Mouse (Mus musculus) Patski (cell line): ENCODE measurements around the gene Fam81a. TPM values are rescaled to one million over a fixed set of nuclear protein-coding genes. Genes with fewer than 3 reads are reported as not detected.

Source experiments
- ATAC-seq: fragments of 100-300 bp; one replicate; pipeline ENCODE4 v1.8.0; 2021
- CTCF ChIA-PET: fragments of 350-600 bp; sonication (Branson Sonifier 250); formaldehyde crosslinking; loops from one replicate; lab custom pipeline; 2022; ENCODE audit warnings: inconsistent platforms; lab: Charles Lee
- POLR2A ChIA-PET: fragments of 350-600 bp; sonication (Branson Sonifier 250); formaldehyde crosslinking; loops from one replicate; lab custom pipeline; 2022; ENCODE audit warnings: antibody characterized with exemption, inconsistent platforms; lab: Charles Lee
- DNase-seq: peaks from one replicate; pipeline ENCODE4 v3.0.0-alpha.2; 2011; ENCODE audit warnings: low read depth, low spot score
- H3K27me3 ChIP-seq: fragments of 371-371 bp; one replicate; pipeline ENCODE4 v1.5.1; 2021
- CTCF ChIP-seq: fragments of 100-300 bp; IDR thresholded peaks from one replicate; pipeline ENCODE4 v1.5.1; 2021
- in situ Hi-C: fragments of 300-500 bp; cut with MboI; formaldehyde crosslinking; loops from 3 replicates; pipeline ENCODE4 v1.11.1; 2018; ENCODE audit warnings: low pct_unique_long_range_greater_than_20kb, mixed read lengths
- polyA plus RNA-seq: library from polyadenylated mRNA; unstranded; gene quantifications from one replicate; pipeline ENCODE4 v1.2.3, GENCODE M21; 2021

Fam81a gene
- polyA plus RNA-seq, 1 experiment from 2014 or later: 64.4 TPM

DNA sequence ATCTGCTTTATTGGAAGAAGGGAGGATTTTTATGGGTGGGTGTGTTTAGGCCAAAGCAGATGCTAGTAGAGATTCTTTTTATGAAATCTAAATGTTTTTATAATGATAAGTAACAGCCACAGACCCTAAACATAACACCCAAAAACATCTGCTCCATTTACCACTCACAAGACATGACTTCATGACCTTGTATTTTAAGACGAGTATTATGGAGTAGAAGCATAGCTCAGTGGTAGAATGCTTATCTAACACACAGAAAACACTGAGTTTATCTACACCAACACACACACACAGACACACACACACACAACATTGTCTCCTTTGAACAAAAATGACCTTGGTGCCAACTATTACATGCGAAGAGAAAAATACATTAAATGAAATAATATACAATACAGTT, 97.5 kb downstream of the Fam81a start:
- in situ Hi-C loops: no loop called here
- no peak for TF ChIP-seq CTCF
- DNase-seq (no peak), ATAC-seq (no peak)
- CTCF ChIA-PET: interaction anchor here (1.0 kb wide), 1 partner anchor 14 kb away, joined by 3 read pairs; no protein-coding TSS in a partner anchor
- POLR2A ChIA-PET: interaction anchor here (0.5 to 1.1 kb wide), 3 partner anchors 12 to 23 kb away, joined by 4 read pairs; no protein-coding TSS in a partner anchor
- no peaks in the 10 kb centered on the region for H3K27me3 ChIP-seq

DNA sequence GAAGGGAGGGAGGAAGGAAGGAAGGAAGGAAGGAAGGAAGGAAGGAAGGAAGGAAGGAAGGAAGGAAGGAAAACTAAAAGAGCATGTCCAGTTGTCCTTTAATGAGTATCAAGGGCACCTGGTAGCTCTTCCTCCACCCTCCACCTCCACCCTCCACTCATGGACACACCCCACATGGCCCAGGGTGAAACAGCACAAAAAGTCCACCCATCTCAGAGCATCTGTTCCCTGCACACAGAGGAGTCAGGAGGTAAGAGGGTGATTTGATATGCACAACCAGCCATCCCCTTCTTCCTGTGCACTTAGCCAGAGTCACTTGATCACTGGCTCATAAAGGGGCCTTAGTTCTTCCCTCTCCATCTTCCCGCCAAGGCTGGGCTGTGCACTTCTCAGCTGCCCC, 99.4 kb downstream of the Fam81a start:
- ATAC-seq (no peak), DNase-seq (no peak)
- in situ Hi-C loops: no loop called here
- ChIA-PET CTCF (no interaction called here), POLR2A (no interaction called here)
- no peak for TF ChIP-seq CTCF
- H3K27me3 ChIP-seq: no peaks in the 10 kb centered on the region

DNA sequence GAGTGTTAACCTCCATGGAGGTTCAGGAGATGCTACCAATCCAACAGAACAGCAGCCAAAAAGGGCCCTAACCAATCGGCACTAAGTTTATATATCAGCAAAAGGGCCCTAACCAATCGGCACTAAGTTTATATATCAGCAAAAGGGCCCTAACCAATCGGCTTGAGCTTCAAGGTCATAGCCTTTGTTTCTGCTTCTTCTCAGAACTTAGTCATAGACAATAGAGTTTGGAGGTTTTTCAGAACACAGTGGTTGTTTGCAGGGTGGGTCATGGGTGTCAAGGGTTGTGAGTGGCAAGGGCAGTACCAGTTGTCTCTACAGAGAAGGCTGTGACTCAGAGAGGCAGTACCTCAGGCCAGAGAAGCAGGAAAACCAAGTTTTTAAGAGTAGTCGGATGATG, 100.2 kb downstream of the Fam81a start:
- POLR2A ChIA-PET: no interaction called here
- CTCF ChIA-PET: no interaction called here
- ATAC-seq (no peak), DNase-seq (no peak)
- no peaks in the 10 kb centered on the region for H3K27me3 ChIP-seq
- in situ Hi-C loops: no loop called here
- TF ChIP-seq CTCF: no peak

DNA sequence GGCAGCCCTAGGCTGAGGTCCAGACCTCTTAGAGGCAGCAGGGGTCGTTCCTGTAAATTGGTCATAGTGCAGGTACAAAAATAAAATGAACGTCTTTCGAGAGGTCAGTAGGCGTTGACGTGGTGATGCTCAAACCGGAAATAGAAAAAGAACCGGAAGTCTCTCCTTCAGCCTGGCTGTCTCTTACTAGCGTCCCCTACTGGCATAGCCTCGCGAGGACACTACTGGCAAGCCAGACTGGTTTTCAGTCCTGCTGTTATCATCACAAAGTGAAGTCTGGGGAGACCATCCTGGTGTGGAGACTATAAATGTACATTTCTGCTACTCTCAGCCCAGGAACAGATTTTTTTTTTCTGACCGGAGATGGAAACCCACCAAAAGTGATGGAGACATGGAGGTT, 101.8 kb downstream of the Fam81a start:
- no peaks in the 10 kb centered on the region for H3K27me3 ChIP-seq
- no peak for TF ChIP-seq CTCF
- in situ Hi-C loops: no loop called here
- CTCF ChIA-PET: no interaction called here
- no peak for ATAC-seq
- POLR2A ChIA-PET: no interaction called here
- no peak for DNase-seq

DNA sequence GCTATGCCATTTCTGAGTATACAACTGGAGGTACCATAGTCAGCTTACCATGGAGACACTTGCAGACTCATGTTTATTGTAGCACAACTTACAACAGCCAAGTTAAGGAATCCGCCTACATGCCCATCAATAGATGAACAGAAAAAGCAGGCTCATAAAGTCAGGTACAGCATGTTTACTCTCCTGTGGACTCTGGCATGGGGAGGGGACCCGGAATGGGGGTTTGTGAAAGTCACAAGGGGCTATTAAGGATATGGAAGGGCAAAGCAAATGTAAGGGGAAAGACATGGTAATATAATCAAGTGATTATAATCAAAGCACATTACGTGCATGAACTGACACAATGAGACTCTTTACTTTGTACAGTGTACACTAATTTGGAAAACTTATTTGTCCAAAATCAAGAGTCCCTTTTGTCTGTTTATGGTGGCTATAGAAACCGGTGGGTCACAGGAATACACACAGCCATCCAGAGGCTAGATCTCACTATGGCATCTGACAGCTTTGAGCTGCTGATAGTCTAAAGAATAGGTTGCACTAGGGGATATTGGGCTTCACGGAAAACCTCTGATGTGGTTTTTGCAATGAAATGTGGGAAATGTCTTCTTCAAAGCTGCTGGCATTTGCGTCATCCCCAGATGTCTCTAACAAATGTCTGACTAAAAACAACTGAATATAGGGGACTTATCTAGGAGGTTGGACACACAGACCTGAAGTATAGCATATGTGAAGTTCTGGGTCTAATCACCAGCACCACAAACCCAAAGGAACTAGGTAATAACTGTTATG, 102.6 kb downstream of the Fam81a start:
- CTCF ChIA-PET: interaction anchor here (1.5 kb wide), 1 partner anchor 18 kb away, joined by 3 read pairs; no protein-coding TSS in a partner anchor
- in situ Hi-C loops: no loop called here

More for the DNA sequence above, 102.6 kb downstream of the Fam81a start:
- POLR2A ChIA-PET: interaction anchor here (0.9 kb wide), 1 partner anchor 10 kb away, joined by 4 read pairs; no protein-coding TSS in a partner anchor
- TF ChIP-seq CTCF: no peak
- no peaks in the 10 kb centered on the region for H3K27me3 ChIP-seq
- ATAC-seq (no peak), DNase-seq (no peak)

Other genes starting within 250 kb of the Fam81a start
- 116 TPM for gene Bnip2, start 153.1 kb downstream of the Fam81a start, polyA plus RNA-seq
- gene Gtf2a2, start 130.0 kb downstream of the Fam81a start, polyA plus RNA-seq: 85.6 TPM
- 0.17 TPM for gene Gcnt3, start 104.5 kb downstream of the Fam81a start, polyA plus RNA-seq
- 78.5 TPM for gene Myo1e, start 64.8 kb upstream of the Fam81a start, polyA plus RNA-seq